Mouse (Mus musculus) G1E (cell line): ENCODE measurements at regions not wholly inside any gene's neighbourhood (a gene's known extent, or its start where the extent isn't known, plus 50 kb on each side); places are given as distances from the start of the nearest gene placed in this dataset.

Experiments
- ATAC-seq: 2 replicates; pipeline ENCODE4 v1.8.0; 2016; ENCODE audit warnings: mild to moderate bottlenecking; ENCODE audit not compliant: insufficient number of reproducible peaks, poor library complexity, low FRiP score, severe bottlenecking; ENCODE audit errors: extremely low read depth
- DNase-seq: peaks from one replicate; pipeline ENCODE4 v3.0.0; 2012; ENCODE audit warnings: low spot score
- H3K27me3 ChIP-seq: 2 replicates; pipeline ENCODE4 v1.6.1; 2012; ENCODE audit warnings: mild to moderate bottlenecking, low read length, inconsistent platforms; ENCODE audit not compliant: insufficient read depth
- H3K36me3 ChIP-seq: replicated peaks from 2 replicates; pipeline ENCODE3; 2012; ENCODE audit warnings: mild to moderate bottlenecking, inconsistent platforms
- H3K4me1 ChIP-seq: 2 replicates; pipeline ENCODE4 v1.6.1; 2012; ENCODE audit warnings: low read depth, low read length, inconsistent platforms, mixed read lengths; ENCODE audit not compliant: insufficient read depth
- H3K4me3 ChIP-seq: 2 replicates; pipeline ENCODE4 v1.5.1; 2012; ENCODE audit warnings: low read depth, mild to moderate bottlenecking, inconsistent platforms, low read length, moderate library complexity, mixed read lengths
- H3K9me3 ChIP-seq: replicated peaks from 2 replicates; pipeline ENCODE4 v1.6.1; 2012; ENCODE audit warnings: inconsistent platforms
- CTCF ChIP-seq: IDR thresholded peaks from 2 replicates; pipeline ENCODE4 v1.5.1; 2012; ENCODE audit warnings: low read depth, low read length, inconsistent platforms, mixed read lengths
- GATA1 ChIP-seq: IDR thresholded peaks from 2 replicates; pipeline ENCODE4 v1.6.1; 2012; ENCODE audit warnings: borderline replicate concordance, low read length, inconsistent platforms, mixed read lengths
- GATA2 ChIP-seq: IDR thresholded peaks from 2 replicates; pipeline ENCODE4 v1.6.1; 2012; ENCODE audit warnings: low read depth, low read length, inconsistent platforms, borderline replicate concordance
- POLR2AphosphoS5 ChIP-seq: IDR thresholded peaks from 2 replicates; pipeline ENCODE4 v1.6.1; 2012; ENCODE audit warnings: low read depth, low read length, inconsistent platforms; ENCODE audit not compliant: insufficient replicate concordance
- TAL1 ChIP-seq: conservative IDR thresholded peaks from 2 replicates; pipeline ENCODE4 v1.6.1; 2012; ENCODE audit warnings: low read depth, low read length, inconsistent platforms, mixed read lengths

GRCm38 (mm10) chr11:44235456-44235855, 164.4 kb upstream of the Il12b start:
- Histone ChIP-seq H3K27me3 (peaks cover 2% of the 10 kb centered on the region; the same call in 1 of the 2 replicates), H3K9me3 (no peaks in the 10 kb centered on the region), H3K36me3 (no peaks in the 10 kb centered on the region), H3K4me3 (no peak overlapping the region), H3K4me1 (no peaks in the 10 kb centered on the region)
- TF ChIP-seq CTCF (no peak), TAL1 (no peak), POLR2AphosphoS5 (no peak), GATA1 (no peak), GATA2 (no peak)
- DNase-seq (no peak), ATAC-seq (no peak)

GRCm38 (mm10) chr11:44238051-44238450, 161.8 kb upstream of the Il12b start:
- Histone ChIP-seq H3K9me3 (no peaks in the 10 kb centered on the region), H3K36me3 (no peaks in the 10 kb centered on the region), H3K27me3 (no peaks in the 10 kb centered on the region), H3K4me1 (no peaks in the 10 kb centered on the region), H3K4me3 (no peak overlapping the region)
- no peak for ATAC-seq
- DNase-seq, result no peak
- no peak for TF ChIP-seq POLR2AphosphoS5
- no peak for TF ChIP-seq CTCF
- TF ChIP-seq TAL1, result no peak
- TF ChIP-seq GATA1, result no peak
- TF ChIP-seq GATA2, result no peak

- Histone ChIP-seq H3K4me1 (no peaks in the 10 kb centered on the region), H3K36me3 (no peaks in the 10 kb centered on the region), H3K4me3 (no peak overlapping the region), H3K9me3 (no peaks in the 10 kb centered on the region), H3K27me3 (no peaks in the 10 kb centered on the region)
- DNase-seq, result no peak
- TF ChIP-seq GATA2, result no peak
- no peak for TF ChIP-seq CTCF
- no peak for TF ChIP-seq POLR2AphosphoS5
- TF ChIP-seq TAL1, result no peak
- no peak for TF ChIP-seq GATA1
- no peak for ATAC-seq
Observed at GRCm38 (mm10) chr11:44238598-44238997, 161.3 kb upstream of the Il12b start.

- H3K27me3 ChIP-seq, result no peaks in the 10 kb centered on the region
- TF ChIP-seq GATA1 (no peak), CTCF (no peak), TAL1 (no peak), POLR2AphosphoS5 (no peak), GATA2 (no peak)
- no peaks in the 10 kb centered on the region for H3K9me3 ChIP-seq
- no peak for DNase-seq
- no peak for ATAC-seq
- no peaks in the 10 kb centered on the region for H3K36me3 ChIP-seq
- H3K4me1 ChIP-seq, result no peaks in the 10 kb centered on the region
- H3K4me3 ChIP-seq, result no peak overlapping the region
Observed at GRCm38 (mm10) chr11:44243184-44243583, 156.7 kb upstream of the Il12b start.

- no peaks in the 10 kb centered on the region for H3K36me3 ChIP-seq
- DNase-seq (no peak), ATAC-seq (no peak)
- H3K4me1 ChIP-seq, result no peaks in the 10 kb centered on the region
- no peaks in the 10 kb centered on the region for H3K27me3 ChIP-seq
- H3K4me3 ChIP-seq, result no peak overlapping the region
- no peak for TF ChIP-seq GATA1
- no peak for TF ChIP-seq CTCF
- TF ChIP-seq POLR2AphosphoS5, result no peak
- no peak for TF ChIP-seq GATA2
- no peak for TF ChIP-seq TAL1
- no peaks in the 10 kb centered on the region for H3K9me3 ChIP-seq
Observed at GRCm38 (mm10) chr11:44251821-44252220, 148.0 kb upstream of the Il12b start.

- ATAC-seq (no peak), DNase-seq (no peak)
- no peaks in the 10 kb centered on the region; the same call in 1 of the 2 replicates for H3K27me3 ChIP-seq
- no peak overlapping the region for H3K4me3 ChIP-seq
- no peaks in the 10 kb centered on the region for H3K36me3 ChIP-seq
- no peaks in the 10 kb centered on the region for H3K9me3 ChIP-seq
- TF ChIP-seq TAL1 (no peak), POLR2AphosphoS5 (no peak), GATA1 (no peak), CTCF (no peak), GATA2 (no peak)
- H3K4me1 ChIP-seq, result no peaks in the 10 kb centered on the region
Observed at GRCm38 (mm10) chr11:44260376-44261111, 139.3 kb upstream of the Il12b start.

- TF ChIP-seq GATA2, result no peak
- TF ChIP-seq TAL1, result no peak
- TF ChIP-seq POLR2AphosphoS5, result no peak
- no peak for TF ChIP-seq CTCF
- no peak for TF ChIP-seq GATA1
Observed at GRCm38 (mm10) chr11:44261657-44262056, 138.2 kb upstream of the Il12b start.

More at GRCm38 (mm10) chr11:44261657-44262056, 138.2 kb upstream of the Il12b start:
- H3K9me3 ChIP-seq, result no peaks in the 10 kb centered on the region
- no peak overlapping the region for H3K4me3 ChIP-seq
- H3K36me3 ChIP-seq, result no peaks in the 10 kb centered on the region
- ATAC-seq (no peak), DNase-seq (no peak)
- H3K27me3 ChIP-seq, result no peaks in the 10 kb centered on the region; the same call in 1 of the 2 replicates
- H3K4me1 ChIP-seq, result no peaks in the 10 kb centered on the region
